In genomic region chr8:61182020-61182419, GRCm38 (mm10) we compare ENCODE assay signal across 15 mouse cellular contexts. TPM values are rescaled to one million over a fixed set of nuclear protein-coding genes. Genes with fewer than 3 reads are reported as not detected.
DNase-seq lines count a peak whose midpoint lies in the region; ATAC-seq and TF ChIP-seq lines count a peak whose summit lies in the region.
"Had no signal": no experiment of that assay in that cellular context is flagged by ENCODE, and none has a peak within 500 bp of the region (broad histone marks: within the 10 kb centered on the region; RNA-seq: fewer than 3 reads in every experiment).

No protein-coding gene starts in this region.

- WGBS in heart, embryonic 11.5 days (ENCODE audit: insufficient replicate concordance), result 82% methylated on average over 4 of the region's 4 CpGs
- WGBS in lung, postnatal 0 days, result 39% methylated on average over 4 of the region's 4 CpGs
- 2% methylated on average over 4 of the region's 4 CpGs for WGBS in cerebellum, adult 2 months

- ATAC-seq in heart, embryonic 11.5 days (replicated peaks; ENCODE audit: insufficient number of reproducible peaks, low FRiP score, low TSS enrichment), result no peak
- no peak for ATAC-seq in lung, postnatal 0 days

- TF ChIP-seq POLR2A in cerebellum, adult 2 months (IDR thresholded peaks at IDR 0.05; ENCODE audit: borderline replicate concordance, insufficient read depth, low read length), result no peak

- no peak overlapping the region for H3K4me3 ChIP-seq in heart, embryonic 11.5 days (ENCODE audit: low read depth, low read length)
- no peak overlapping the region for H3K4me3 ChIP-seq in lung, postnatal 0 days (ENCODE audit: low read depth, low read length)
- no peak overlapping the region for H3K4me3 ChIP-seq in cerebellum, adult 2 months (replicated peaks; ENCODE audit: insufficient read depth, low read depth, low read length)
- H3K4me3 ChIP-seq: erythroblast, embryonic 14.5 days; hindbrain, embryonic 12.5 days; layer of hippocampus, adult 2 months; midbrain, embryonic 12.5 days; stomach, embryonic 15.5 days had no signal

- H3K9ac ChIP-seq in heart, embryonic 11.5 days (ENCODE audit: low read depth, low read length), result no peak overlapping the region
- no peak overlapping the region for H3K9ac ChIP-seq in lung, postnatal 0 days (replicated peaks; ENCODE audit: low read depth)
- H3K9ac ChIP-seq: hindbrain, embryonic 12.5 days; liver, embryonic 14.5 days; midbrain, embryonic 12.5 days; stomach, embryonic 15.5 days had no signal

- no peak for TF ChIP-seq EP300 in lung, postnatal 0 days (IDR thresholded peaks at IDR 0.05)

- intact Hi-C loops in heart, postnatal 36 days (cut with DNase I), result no loop called here

- H3K9me3 ChIP-seq in heart, embryonic 11.5 days (replicated peaks; ENCODE audit: control insufficient read depth, low read length), result no peaks in the 10 kb centered on the region
- H3K9me3 ChIP-seq in lung, postnatal 0 days (ENCODE audit: low read length), result no peaks in the 10 kb centered on the region
- H3K9me3 ChIP-seq: hindbrain, embryonic 12.5 days; midbrain, embryonic 12.5 days; stomach, embryonic 15.5 days had no signal

- DNase-seq in heart, adult 18-20 months, result peak; percentile 34 to 45
- peak; percentile 44 for DNase-seq in lung, postnatal 0 days (ENCODE audit: low spot score)
- no peak for DNase-seq in lung, postnatal 25 days (ENCODE audit: low spot score)
- DNase-seq in cerebellum, adult 2 months, result peak; percentile 57 to 70
- DNase-seq in heart, postnatal 36 days, result peak; percentile 10 to 17
- DNase-seq in layer of hippocampus, adult 9-10 months (ENCODE audit: low spot score), result no peak
- no peak for DNase-seq in urinary bladder, adult 2 months (ENCODE audit: low spot score)
- DNase-seq: embryo, embryonic 11 days had no signal

- H3K27me3 ChIP-seq in heart, embryonic 11.5 days (ENCODE audit: control insufficient read depth, insufficient read depth, low read length), result no peaks in the 10 kb centered on the region
- no peaks in the 10 kb centered on the region for H3K27me3 ChIP-seq in lung, postnatal 0 days (replicated peaks; ENCODE audit: insufficient read depth, low read length)
- H3K27me3 ChIP-seq in cerebellum, adult 2 months (ENCODE audit: control insufficient read depth, insufficient read depth, low read length), result no peaks in the 10 kb centered on the region
- H3K27me3 ChIP-seq: hindbrain, embryonic 12.5 days; midbrain, embryonic 12.5 days; stomach, embryonic 15.5 days had no signal

- TF ChIP-seq CTCF in lung, postnatal 0 days (IDR thresholded peaks at IDR 0.05), result no peak
- TF ChIP-seq CTCF in cerebellum, adult 2 months (IDR thresholded peaks at IDR 0.05; ENCODE audit: borderline replicate concordance, insufficient read depth, low read depth, low read length), result no peak

- no peaks in the 10 kb centered on the region for H3K36me3 ChIP-seq in heart, embryonic 11.5 days (ENCODE audit: control insufficient read depth, insufficient read depth, low read length)
- H3K36me3 ChIP-seq in lung, postnatal 0 days (ENCODE audit: insufficient read depth, low read length), result no peaks in the 10 kb centered on the region
- H3K36me3 ChIP-seq: hindbrain, embryonic 12.5 days; midbrain, embryonic 12.5 days; stomach, embryonic 15.5 days had no signal

- no peaks in the 10 kb centered on the region for H3K4me1 ChIP-seq in heart, embryonic 11.5 days (ENCODE audit: control insufficient read depth, insufficient read depth, low read length)
- 0 out of 2 replicates have a peak, but pooled peaks cover 5% of the 10 kb centered on the region for H3K4me1 ChIP-seq in lung, postnatal 0 days (ENCODE audit: insufficient read depth, low read depth, low read length)
- 0 out of 2 replicates have a peak, but pooled peaks cover 2% of the 10 kb centered on the region for H3K4me1 ChIP-seq in cerebellum, adult 2 months (ENCODE audit: control insufficient read depth, insufficient read depth, low read length)
- H3K4me1 ChIP-seq: hindbrain, embryonic 12.5 days; stomach, embryonic 15.5 days had no signal

- H3K4me2 ChIP-seq in heart, embryonic 11.5 days, result no peak overlapping the region
- H3K4me2 ChIP-seq in lung, postnatal 0 days (replicated peaks; ENCODE audit: low read depth, low read length), result no peak overlapping the region
- H3K4me2 ChIP-seq: hindbrain, embryonic 12.5 days; midbrain, embryonic 12.5 days; stomach, embryonic 15.5 days had no signal

- H3K27ac ChIP-seq in heart, embryonic 11.5 days (ENCODE audit: low read depth, low read length), result no peak overlapping the region
- H3K27ac ChIP-seq in lung, postnatal 0 days (ENCODE audit: low read length), result no peak overlapping the region
- H3K27ac ChIP-seq in cerebellum, adult 2 months (ENCODE audit: insufficient read depth, low read length), result no peak overlapping the region
- H3K27ac ChIP-seq: hindbrain, embryonic 12.5 days; layer of hippocampus, adult 2 months; liver, embryonic 14.5 days; midbrain, embryonic 12.5 days; stomach, embryonic 15.5 days had no signal

RNA-seq across cellular contexts. Expression of gene Sh3rf1, which starts 41.7 kb away (rescaled TPM):
- 1 to 10 TPM; 4.7 to 5.0 TPM for total RNA-seq in heart, adult 18-20 months (2021)
- 6.4 and 7.1 TPM in 2 replicates for polyA plus RNA-seq in heart, embryonic 11.5 days (2014; fragmentation: Nextera tagmentation; extraction: Ambion mirVana)
- 11.2 and 11.5 TPM in 2 replicates for polyA plus RNA-seq in lung, postnatal 0 days (2015; fragmentation: Nextera tagmentation; extraction: Ambion mirVana)
- 4.7 and 5.5 TPM in 2 replicates for polyA plus RNA-seq in cerebellum, adult 2 months (2012; rRNA removed)
- total RNA-seq in heart, postnatal 36 days (2021), result 1 to 10 TPM; 5.7 to 6.5 TPM
- polyA plus RNA-seq in urinary bladder, adult 2 months (2012; rRNA removed), result 12.7 and 15.0 TPM in 2 replicates

Comparison
In these comparisons a context has a peak if more than half of its experiments do, and no peak if none do; other contexts are left out.
1. DNase-seq: peak in heart, adult 18-20 months (2 of 2), lung, postnatal 0 days (single experiment), cerebellum, adult 2 months (2 of 2) and heart, postnatal 36 days (2 of 2); none in lung, postnatal 25 days (single experiment), layer of hippocampus, adult 9-10 months (single experiment) and urinary bladder, adult 2 months (single experiment).